Mouse (Mus musculus): ENCODE measurements around the gene Apc2. TPM values are rescaled to one million over a fixed set of nuclear protein-coding genes. Genes with fewer than 3 reads are reported as not detected.
A peak's percentile ranks its signal among the peaks of the same experiment; 100 is the strongest.

Gene Apc2
- polyA plus RNA-seq, 1 experiment, result 0.57 TPM

GRCm38 (mm10) chr10:80314494-80315001 is 18.8 kb downstream of the Apc2 start:
- H3K36me3 ChIP-seq (ENCODE audit: control insufficient read depth, insufficient read depth, low read length), result no peaks in the 10 kb centered on the region
- TF ChIP-seq POLR2A (IDR thresholded peaks at IDR 0.05; ENCODE audit: control insufficient read depth, extremely low read depth, insufficient read depth, low read length, poor library complexity), result no peak
- TF ChIP-seq CTCF (IDR thresholded peaks at IDR 0.05; ENCODE audit: borderline replicate concordance, control insufficient read depth, extremely low read depth, insufficient read depth, low read length, poor library complexity), result no peak
- no peak for DNase-seq
- H3K4me3 ChIP-seq (ENCODE audit: control insufficient read depth, insufficient read depth, low read length), result no peak overlapping the region
- 79% methylated on average over 16 of the region's 16 CpGs for WGBS
- no peak overlapping the region for H3K27ac ChIP-seq (ENCODE audit: control insufficient read depth, insufficient read depth, low read length)
- peaks cover 8% of the 10 kb centered on the region for H3K4me1 ChIP-seq (replicated peaks; ENCODE audit: control insufficient read depth, insufficient read depth, low read length)
- H3K27me3 ChIP-seq (ENCODE audit: control insufficient read depth, insufficient read depth, low read length), result no peaks in the 10 kb centered on the region; the same call in 1 of the 2 replicates

GRCm38 (mm10) chr10:80315315-80315714 is 19.5 kb downstream of the Apc2 start:
- WGBS, result 69% methylated on average over 27 of the region's 27 CpGs
- Histone ChIP-seq H3K4me1 (replicated peaks; ENCODE audit: control insufficient read depth, insufficient read depth, low read length) (peaks cover 10% of the 10 kb centered on the region), H3K36me3 (ENCODE audit: control insufficient read depth, insufficient read depth, low read length) (no peaks in the 10 kb centered on the region), H3K27me3 (ENCODE audit: control insufficient read depth, insufficient read depth, low read length) (no peaks in the 10 kb centered on the region; the same call in 1 of the 2 replicates), H3K4me3 (ENCODE audit: control insufficient read depth, insufficient read depth, low read length) (no peak overlapping the region), H3K27ac (ENCODE audit: control insufficient read depth, insufficient read depth, low read length) (no peak overlapping the region)
- TF ChIP-seq POLR2A (IDR thresholded peaks at IDR 0.05; ENCODE audit: control insufficient read depth, extremely low read depth, insufficient read depth, low read length, poor library complexity) (no peak), CTCF (IDR thresholded peaks at IDR 0.05; ENCODE audit: borderline replicate concordance, control insufficient read depth, extremely low read depth, insufficient read depth, low read length, poor library complexity) (no peak)
- no peak for DNase-seq

DNA sequence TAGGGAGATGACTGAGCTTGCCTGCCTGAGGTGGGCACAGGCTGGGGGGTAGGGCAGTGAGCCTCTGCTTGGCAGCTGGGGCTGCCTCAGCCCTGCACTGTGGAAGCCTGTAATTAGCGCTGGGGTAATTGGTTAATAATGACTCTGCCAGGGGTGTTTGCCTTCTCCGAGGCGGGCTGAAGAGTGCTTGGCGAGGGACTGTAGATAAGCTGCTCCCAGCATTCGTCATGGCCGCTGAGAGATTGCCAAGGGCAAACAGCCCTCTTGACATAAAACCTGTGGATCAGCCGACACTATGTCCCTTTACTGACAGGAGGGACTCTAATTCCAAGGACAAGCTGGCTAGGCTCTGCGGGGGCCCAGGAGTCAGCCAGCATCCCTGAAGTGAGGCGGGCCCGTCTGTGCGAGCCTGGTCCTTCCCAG is 20.6 kb downstream of the Apc2 start:
- H3K27me3 ChIP-seq (ENCODE audit: control insufficient read depth, insufficient read depth, low read length), result no peaks in the 10 kb centered on the region; the same call in 1 of the 2 replicates
- 83% methylated on average over 11 of the region's 11 CpGs for WGBS
- no peak for DNase-seq
- TF ChIP-seq CTCF (IDR thresholded peaks at IDR 0.05; ENCODE audit: borderline replicate concordance, control insufficient read depth, extremely low read depth, insufficient read depth, low read length, poor library complexity), result no peak
- TF ChIP-seq POLR2A (IDR thresholded peaks at IDR 0.05; ENCODE audit: control insufficient read depth, extremely low read depth, insufficient read depth, low read length, poor library complexity), result no peak
- peaks cover 19% of the 10 kb centered on the region for H3K4me1 ChIP-seq (replicated peaks; ENCODE audit: control insufficient read depth, insufficient read depth, low read length)
- no peak overlapping the region for H3K27ac ChIP-seq (ENCODE audit: control insufficient read depth, insufficient read depth, low read length)
- H3K36me3 ChIP-seq (ENCODE audit: control insufficient read depth, insufficient read depth, low read length), result no peaks in the 10 kb centered on the region
- H3K4me3 ChIP-seq (ENCODE audit: control insufficient read depth, insufficient read depth, low read length), result no peak overlapping the region

DNA sequence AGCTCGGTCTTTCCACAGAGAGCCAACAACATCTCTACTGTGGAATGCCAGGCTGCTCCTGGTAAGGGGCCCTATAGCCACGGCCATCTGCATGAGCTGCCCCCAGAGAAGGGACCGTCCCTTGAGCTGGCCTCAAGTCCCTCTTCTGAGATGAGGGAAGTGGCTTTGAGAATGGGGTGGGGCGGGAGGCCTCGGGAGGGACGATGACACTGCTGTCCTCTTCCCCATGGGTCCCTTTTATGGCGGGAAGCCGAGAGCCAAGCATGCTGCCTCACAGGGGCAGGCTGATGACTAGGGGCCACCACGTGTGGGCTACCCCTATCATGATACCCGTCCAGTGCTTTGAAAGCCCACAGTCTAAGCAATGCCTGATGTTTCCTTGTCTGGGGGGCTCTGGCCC is 21.2 kb downstream of the Apc2 start:
- Histone ChIP-seq H3K27ac (ENCODE audit: control insufficient read depth, insufficient read depth, low read length) (no peak overlapping the region), H3K27me3 (ENCODE audit: control insufficient read depth, insufficient read depth, low read length) (no peaks in the 10 kb centered on the region; the same call in 1 of the 2 replicates), H3K36me3 (ENCODE audit: control insufficient read depth, insufficient read depth, low read length) (no peaks in the 10 kb centered on the region), H3K4me1 (replicated peaks; ENCODE audit: control insufficient read depth, insufficient read depth, low read length) (peaks cover 25% of the 10 kb centered on the region), H3K4me3 (ENCODE audit: control insufficient read depth, insufficient read depth, low read length) (no peak overlapping the region)
- 55% methylated on average over 10 of the region's 10 CpGs for WGBS
- no peak for TF ChIP-seq CTCF (IDR thresholded peaks at IDR 0.05; ENCODE audit: borderline replicate concordance, control insufficient read depth, extremely low read depth, insufficient read depth, low read length, poor library complexity)
- no peak for TF ChIP-seq POLR2A (IDR thresholded peaks at IDR 0.05; ENCODE audit: control insufficient read depth, extremely low read depth, insufficient read depth, low read length, poor library complexity)
- no peak for DNase-seq

GRCm38 (mm10) chr10:80320340-80320760 is 24.6 kb downstream of the Apc2 start, which contains the start of gene 2310011J03Rik:
2310011J03Rik (minus strand) TSS chr10:80320537.
- peak within 1 kb of the TSS; percentile 77 for H3K4me3 ChIP-seq (ENCODE audit: control insufficient read depth, insufficient read depth, low read length)
- 0% methylated on average over 34 of the region's 34 CpGs for WGBS
- TF ChIP-seq CTCF (IDR thresholded peaks at IDR 0.05; ENCODE audit: borderline replicate concordance, control insufficient read depth, extremely low read depth, insufficient read depth, low read length, poor library complexity), result no peak
- peak; percentile 87 for TF ChIP-seq POLR2A (IDR thresholded peaks at IDR 0.05; ENCODE audit: control insufficient read depth, extremely low read depth, insufficient read depth, low read length, poor library complexity)

GRCm38 (mm10) chr10:80321014-80321669 is 25.4 kb downstream of the Apc2 start:
- WGBS, result 59% methylated on average over 6 of the region's 6 CpGs
- no peak for DNase-seq
- Histone ChIP-seq H3K4me3 (ENCODE audit: control insufficient read depth, insufficient read depth, low read length) (no peak overlapping the region), H3K36me3 (ENCODE audit: control insufficient read depth, insufficient read depth, low read length) (no peaks in the 10 kb centered on the region), H3K27me3 (ENCODE audit: control insufficient read depth, insufficient read depth, low read length) (no peaks in the 10 kb centered on the region), H3K27ac (ENCODE audit: control insufficient read depth, insufficient read depth, low read length) (peak overlapping the region; percentile 54), H3K4me1 (replicated peaks; ENCODE audit: control insufficient read depth, insufficient read depth, low read length) (peaks cover 40% of the 10 kb centered on the region)
- TF ChIP-seq CTCF (IDR thresholded peaks at IDR 0.05; ENCODE audit: borderline replicate concordance, control insufficient read depth, extremely low read depth, insufficient read depth, low read length, poor library complexity) (no peak), POLR2A (IDR thresholded peaks at IDR 0.05; ENCODE audit: control insufficient read depth, extremely low read depth, insufficient read depth, low read length, poor library complexity) (0 out of 2 replicates have a peak, but pooled peaks have one; percentile 11)

More at GRCm38 (mm10) chr10:80320340-80320760, 24.6 kb downstream of the Apc2 start, which contains the start of gene 2310011J03Rik:
- H3K27ac ChIP-seq (ENCODE audit: control insufficient read depth, insufficient read depth, low read length), result peak within 1 kb of the TSS; percentile 54
- peak; percentile 90 for DNase-seq
- H3K4me1 ChIP-seq (replicated peaks; ENCODE audit: control insufficient read depth, insufficient read depth, low read length), result peaks cover 40% of the 10 kb centered on the region
- H3K36me3 ChIP-seq (ENCODE audit: control insufficient read depth, insufficient read depth, low read length), result no peaks in the 10 kb centered on the region
- H3K27me3 ChIP-seq (ENCODE audit: control insufficient read depth, insufficient read depth, low read length), result no peaks in the 10 kb centered on the region; the same call in 1 of the 2 replicates
